Mouse (Mus musculus): ENCODE measurements around the gene Palm2. TPM values are rescaled to one million over a fixed set of nuclear protein-coding genes. Genes with fewer than 3 reads are reported as not detected.

The Palm2 gene
- polyA plus RNA-seq, 1 experiment from 2014 or later, result 2.9 TPM

- H3K4me3 ChIP-seq (replicated peaks), result no peak overlapping the region
- WGBS, result 83% methylated on average over 11 of the region's 11 CpGs
- H3K36me3 ChIP-seq (replicated peaks), result no peaks in the 10 kb centered on the region
- no peak overlapping the region for H3K4me2 ChIP-seq
- H3K9ac ChIP-seq, result no peak overlapping the region
- no peaks in the 10 kb centered on the region for H3K4me1 ChIP-seq
- ATAC-seq (ENCODE audit: low FRiP score), result no peak
- no peak overlapping the region for H3K27ac ChIP-seq
- H3K27me3 ChIP-seq, result no peaks in the 10 kb centered on the region
- H3K9me3 ChIP-seq, result no peaks in the 10 kb centered on the region
Observed at GRCm38 (mm10) chr4:57576095-57576494, 142.0 kb downstream of the Palm2 start.

GRCm38 (mm10) chr4:57579683-57580082 is 145.6 kb downstream of the Palm2 start:
- no peaks in the 10 kb centered on the region for H3K36me3 ChIP-seq (replicated peaks)
- H3K4me3 ChIP-seq (replicated peaks), result no peak overlapping the region
- no peak overlapping the region for H3K9ac ChIP-seq
- H3K4me1 ChIP-seq, result no peaks in the 10 kb centered on the region
- WGBS, result 86% methylated on average over 10 of the region's 10 CpGs
- H3K9me3 ChIP-seq, result no peaks in the 10 kb centered on the region
- no peak overlapping the region for H3K27ac ChIP-seq
- ATAC-seq (ENCODE audit: low FRiP score), result no peak
- H3K27me3 ChIP-seq, result no peaks in the 10 kb centered on the region
- H3K4me2 ChIP-seq, result no peak overlapping the region

- H3K36me3 ChIP-seq (replicated peaks), result no peaks in the 10 kb centered on the region
- H3K4me1 ChIP-seq, result no peaks in the 10 kb centered on the region
- no peak overlapping the region for H3K4me2 ChIP-seq
- no peaks in the 10 kb centered on the region for H3K27me3 ChIP-seq
- H3K9ac ChIP-seq, result no peak overlapping the region
- H3K9me3 ChIP-seq, result no peaks in the 10 kb centered on the region
- no peak overlapping the region for H3K4me3 ChIP-seq (replicated peaks)
- WGBS, result 90% methylated on average over 6 of the region's 6 CpGs
- ATAC-seq (ENCODE audit: low FRiP score), result no peak
- no peak overlapping the region for H3K27ac ChIP-seq
Observed at GRCm38 (mm10) chr4:57585281-57585800, 151.3 kb downstream of the Palm2 start.

GRCm38 (mm10) chr4:57586933-57587658 is 153.0 kb downstream of the Palm2 start:
- 87% methylated on average over 7 of the region's 7 CpGs for WGBS
- no peaks in the 10 kb centered on the region for H3K4me1 ChIP-seq
- H3K4me2 ChIP-seq, result no peak overlapping the region
- H3K9ac ChIP-seq, result no peak overlapping the region
- H3K4me3 ChIP-seq (replicated peaks), result no peak overlapping the region
- ATAC-seq (ENCODE audit: low FRiP score), result no peak
- no peaks in the 10 kb centered on the region for H3K36me3 ChIP-seq (replicated peaks)
- no peak overlapping the region for H3K27ac ChIP-seq
- no peaks in the 10 kb centered on the region for H3K27me3 ChIP-seq
- H3K9me3 ChIP-seq, result no peaks in the 10 kb centered on the region

- Histone ChIP-seq H3K4me1 (no peaks in the 10 kb centered on the region), H3K4me2 (no peak overlapping the region), H3K9me3 (no peaks in the 10 kb centered on the region), H3K4me3 (replicated peaks) (no peak overlapping the region), H3K36me3 (replicated peaks) (no peaks in the 10 kb centered on the region), H3K27me3 (no peaks in the 10 kb centered on the region), H3K9ac (no peak overlapping the region), H3K27ac (no peak overlapping the region)
- 94% methylated on average over 1 of the region's 1 CpGs for WGBS
- no peak for ATAC-seq (ENCODE audit: low FRiP score)
Observed at GRCm38 (mm10) chr4:57588356-57588755, 154.3 kb downstream of the Palm2 start.

GRCm38 (mm10) chr4:57592751-57593150 is 158.7 kb downstream of the Palm2 start:
- Histone ChIP-seq H3K4me2 (no peak overlapping the region), H3K9ac (no peak overlapping the region), H3K36me3 (replicated peaks) (no peaks in the 10 kb centered on the region), H3K4me1 (no peaks in the 10 kb centered on the region), H3K4me3 (replicated peaks) (no peak overlapping the region), H3K27ac (no peak overlapping the region), H3K9me3 (no peaks in the 10 kb centered on the region), H3K27me3 (no peaks in the 10 kb centered on the region)
- ATAC-seq (ENCODE audit: low FRiP score), result no peak
- WGBS, result 81% methylated on average over 4 of the region's 4 CpGs

- 92% methylated on average over 6 of the region's 6 CpGs for WGBS
- no peaks in the 10 kb centered on the region for H3K9me3 ChIP-seq
- H3K9ac ChIP-seq, result no peak overlapping the region
- H3K36me3 ChIP-seq (replicated peaks), result no peaks in the 10 kb centered on the region
- ATAC-seq (ENCODE audit: low FRiP score), result no peak
- H3K27me3 ChIP-seq, result no peaks in the 10 kb centered on the region
- H3K4me3 ChIP-seq (replicated peaks), result no peak overlapping the region
- no peak overlapping the region for H3K4me2 ChIP-seq
- H3K4me1 ChIP-seq, result no peaks in the 10 kb centered on the region
- no peak overlapping the region for H3K27ac ChIP-seq
Observed at GRCm38 (mm10) chr4:57599946-57600345, 165.9 kb downstream of the Palm2 start.

- H3K9ac ChIP-seq, result no peak overlapping the region
- WGBS, result 90% methylated on average over 11 of the region's 11 CpGs
Observed at GRCm38 (mm10) chr4:57600685-57601457, 166.8 kb downstream of the Palm2 start.

GRCm38 (mm10) chr4:57601458-57601835 is 167.4 kb downstream of the Palm2 start:
- WGBS, result 86% methylated on average over 9 of the region's 9 CpGs
- Histone ChIP-seq H3K9me3 (no peaks in the 10 kb centered on the region), H3K4me3 (replicated peaks) (no peak overlapping the region), H3K27ac (no peak overlapping the region), H3K9ac (no peak overlapping the region), H3K27me3 (no peaks in the 10 kb centered on the region), H3K36me3 (replicated peaks) (no peaks in the 10 kb centered on the region), H3K4me2 (no peak overlapping the region), H3K4me1 (no peaks in the 10 kb centered on the region)
- no peak for ATAC-seq (ENCODE audit: low FRiP score)

More at GRCm38 (mm10) chr4:57600685-57601457, 166.8 kb downstream of the Palm2 start:
- Histone ChIP-seq H3K36me3 (replicated peaks) (no peaks in the 10 kb centered on the region), H3K9me3 (no peaks in the 10 kb centered on the region), H3K27me3 (no peaks in the 10 kb centered on the region), H3K27ac (no peak overlapping the region), H3K4me1 (no peaks in the 10 kb centered on the region), H3K4me3 (replicated peaks) (no peak overlapping the region), H3K4me2 (no peak overlapping the region)
- ATAC-seq (ENCODE audit: low FRiP score), result no peak

- H3K9ac ChIP-seq, result no peak overlapping the region
- no peak overlapping the region for H3K4me3 ChIP-seq (replicated peaks)
- H3K27me3 ChIP-seq, result no peaks in the 10 kb centered on the region
- 92% methylated on average over 10 of the region's 10 CpGs for WGBS
- no peaks in the 10 kb centered on the region for H3K4me1 ChIP-seq
- no peak overlapping the region for H3K27ac ChIP-seq
- H3K9me3 ChIP-seq, result no peaks in the 10 kb centered on the region
- ATAC-seq (ENCODE audit: low FRiP score), result no peak
- H3K4me2 ChIP-seq, result no peak overlapping the region
- no peaks in the 10 kb centered on the region for H3K36me3 ChIP-seq (replicated peaks)
Observed at GRCm38 (mm10) chr4:57601903-57602617, 168.0 kb downstream of the Palm2 start.

GRCm38 (mm10) chr4:57606258-57606657 is 172.2 kb downstream of the Palm2 start:
- 89% methylated on average over 3 of the region's 3 CpGs for WGBS
- Histone ChIP-seq H3K4me3 (replicated peaks) (no peak overlapping the region), H3K4me1 (no peaks in the 10 kb centered on the region), H3K27ac (no peak overlapping the region), H3K4me2 (no peak overlapping the region), H3K36me3 (replicated peaks) (no peaks in the 10 kb centered on the region), H3K27me3 (no peaks in the 10 kb centered on the region), H3K9ac (no peak overlapping the region), H3K9me3 (no peaks in the 10 kb centered on the region)
- ATAC-seq (ENCODE audit: low FRiP score), result no peak

- Histone ChIP-seq H3K4me1 (no peaks in the 10 kb centered on the region), H3K4me2 (no peak overlapping the region)
- 46% methylated on average over 22 of the region's 22 CpGs for WGBS
Observed at GRCm38 (mm10) chr4:57607247-57607942, 173.3 kb downstream of the Palm2 start.

More at GRCm38 (mm10) chr4:57607247-57607942, 173.3 kb downstream of the Palm2 start:
- Histone ChIP-seq H3K9me3 (no peaks in the 10 kb centered on the region), H3K4me3 (replicated peaks) (no peak overlapping the region), H3K9ac (no peak overlapping the region), H3K36me3 (replicated peaks) (no peaks in the 10 kb centered on the region), H3K27ac (no peak overlapping the region), H3K27me3 (no peaks in the 10 kb centered on the region)
- peak; percentile 58; the same call in 1 of the 2 replicates for ATAC-seq (ENCODE audit: low FRiP score)

All from forebrain, embryonic 12.5 days (tissue).